Mouse (Mus musculus): ENCODE results near the gene Art2b. TPM values are rescaled to one million over a fixed set of nuclear protein-coding genes. Genes with fewer than 3 reads are reported as not detected.

Gene Art2b
- polyA plus RNA-seq, 1 experiment from 2014 or later, result not detected

DNA sequence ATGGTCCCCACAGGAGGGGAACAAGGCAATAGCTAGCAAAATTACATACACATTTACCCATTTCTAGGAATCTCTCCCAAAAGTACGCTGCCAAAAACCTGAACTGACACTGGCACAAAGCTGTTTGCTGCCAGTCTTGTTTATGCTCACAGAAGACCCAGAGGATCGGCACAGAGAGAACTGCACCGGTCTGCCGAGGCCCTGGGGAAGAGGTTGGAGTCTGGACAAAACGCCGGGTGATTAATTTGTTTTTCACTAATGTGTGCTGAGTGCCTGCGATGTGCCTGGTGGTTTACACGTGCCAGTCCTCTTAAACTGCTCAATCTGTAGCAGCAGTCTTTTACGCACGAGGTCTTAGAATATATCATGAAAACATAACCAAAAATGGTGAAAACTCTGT lies 50.3 kb downstream of the Art2b start:
- H3K4me3 ChIP-seq, result no peak overlapping the region
- H3K27me3 ChIP-seq, result no peaks in the 10 kb centered on the region
- WGBS, result 37% methylated on average over 10 of the region's 10 CpGs
- H3K4me2 ChIP-seq, result 0 out of 2 replicates have a peak overlapping the region, but pooled peaks have one; percentile 6
- H3K27ac ChIP-seq (replicated peaks), result no peak overlapping the region; the same call in 1 of the 2 replicates
- peaks cover 30% of the 10 kb centered on the region for H3K4me1 ChIP-seq (replicated peaks)
- no peak overlapping the region for H3K9ac ChIP-seq
- H3K9me3 ChIP-seq, result no peaks in the 10 kb centered on the region
- no peaks in the 10 kb centered on the region for H3K36me3 ChIP-seq
- peak; percentile 55; the same call in 1 of the 2 replicates for ATAC-seq (ENCODE audit: low read depth)

DNA sequence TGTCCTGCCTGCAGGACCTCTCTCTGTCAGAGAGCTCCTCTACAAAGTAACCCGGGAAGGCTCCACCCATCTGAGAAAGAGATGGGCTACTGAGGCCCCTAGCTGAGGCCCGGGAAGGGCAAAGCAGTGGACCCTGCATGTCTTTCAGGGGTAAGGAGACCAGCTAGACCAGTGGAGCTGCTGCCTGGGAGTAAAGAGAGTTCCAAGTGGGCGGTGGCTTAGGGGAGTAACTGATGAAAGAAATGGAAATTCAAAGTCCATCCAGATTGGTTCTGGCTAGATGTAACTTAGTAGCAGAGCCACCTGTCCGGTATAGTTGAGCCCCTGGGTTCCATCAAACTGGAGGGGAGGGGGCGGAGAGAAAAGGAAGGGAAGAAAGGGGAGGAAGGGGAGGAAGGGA lies 51.0 kb downstream of the Art2b start:
- Histone ChIP-seq H3K4me3 (no peak overlapping the region), H3K4me1 (replicated peaks) (peaks cover 30% of the 10 kb centered on the region), H3K4me2 (no peak overlapping the region), H3K9ac (no peak overlapping the region), H3K9me3 (no peaks in the 10 kb centered on the region), H3K27ac (replicated peaks) (no peak overlapping the region), H3K27me3 (no peaks in the 10 kb centered on the region), H3K36me3 (no peaks in the 10 kb centered on the region)
- no peak for ATAC-seq (ENCODE audit: low read depth)
- WGBS, result 32% methylated on average over 5 of the region's 5 CpGs

Other genes with a start within 250 kb of the Art2b start
- 11.2 and 11.3 TPM in 2 replicates for gene Arap1, start 237.5 kb downstream of the Art2b start, polyA plus RNA-seq (2015; fragmentation: Nextera tagmentation; extraction: Ambion mirVana)
- not detected in 2 replicates for gene Gm45837, start 174.7 kb downstream of the Art2b start, polyA plus RNA-seq (2015; fragmentation: Nextera tagmentation; extraction: Ambion mirVana)
- gene Pde2a, start 163.9 kb downstream of the Art2b start, polyA plus RNA-seq (2015; fragmentation: Nextera tagmentation; extraction: Ambion mirVana), result 43.6 TPM in 2 replicates
- 30.4 and 33.8 TPM in 2 replicates for gene Clpb, start 78.0 kb upstream of the Art2b start, polyA plus RNA-seq (2015; fragmentation: Nextera tagmentation; extraction: Ambion mirVana)
- gene Phox2a, start 232.7 kb upstream of the Art2b start, polyA plus RNA-seq (2015; fragmentation: Nextera tagmentation; extraction: Ambion mirVana), result 1.1 and 2.3 TPM in 2 replicates

Measured in neural tube, embryonic 13.5 days (tissue).